Mouse (Mus musculus) spleen, adult 2 months (tissue): ENCODE data around the gene Cep97. TPM values are rescaled to one million over a fixed set of nuclear protein-coding genes. Genes with fewer than 3 reads are reported as not detected.
"Not testable (repeated sequence)": the region's sequence is repeated elsewhere in the genome, so short reads cannot be mapped to it uniquely, and the experiment has no call there.

Experiments used
- DNase-seq, 2 experiments: peaks; one replicate each; pipeline versions ENCODE4 v3.0.0 to v3.0.0-alpha.2; 2012 to 2021; ENCODE audit warnings: low spot score in 2 of 2, low read depth in 1 of 2
- H3K27ac ChIP-seq: fragments of 200-500 bp; 2 replicates; pipeline ENCODE4 v1.5.1; 2012; ENCODE audit warnings: low read length, inconsistent platforms; ENCODE audit not compliant: insufficient read depth
- H3K27me3 ChIP-seq: fragments of 200-500 bp; 2 replicates; pipeline ENCODE4 v1.6.1; 2012; ENCODE audit warnings: mild to moderate bottlenecking, moderate library complexity, low read length, inconsistent platforms; ENCODE audit not compliant: control insufficient read depth, insufficient read depth
- H3K36me3 ChIP-seq: fragments of 200-500 bp; 2 replicates; pipeline ENCODE4 v1.6.1; 2012; ENCODE audit warnings: mild to moderate bottlenecking, low read length, inconsistent platforms; ENCODE audit not compliant: control insufficient read depth, insufficient read depth
- H3K4me1 ChIP-seq: fragments of 200-500 bp; 2 replicates; pipeline ENCODE4 v1.6.1; 2011; ENCODE audit warnings: inconsistent platforms; ENCODE audit not compliant: control insufficient read depth, insufficient read depth, insufficient read length
- H3K4me3 ChIP-seq: fragments of 200-500 bp; 2 replicates; pipeline ENCODE4 v1.5.1; 2011; ENCODE audit warnings: mild to moderate bottlenecking, inconsistent platforms; ENCODE audit not compliant: insufficient read depth, insufficient read length; ENCODE audit errors: extremely low read depth
- CTCF ChIP-seq: fragments of 200-500 bp; IDR thresholded peaks from 2 replicates; pipeline ENCODE4 v1.5.1; 2011; ENCODE audit warnings: mild to moderate bottlenecking, inconsistent platforms; ENCODE audit not compliant: insufficient read depth, insufficient read length, insufficient replicate concordance; ENCODE audit errors: extremely low read depth
- POLR2A ChIP-seq: fragments of 200-500 bp; IDR thresholded peaks from 2 replicates; pipeline ENCODE4 v1.6.1; 2011; ENCODE audit warnings: low read depth, low read length, inconsistent platforms
- WGBS: fragments of 180-500 bp; shearing (Covaris S2); methylation state at CpG from one replicate; pipeline ENCODE4 v1.1.7; 2018; 5-methylcytosine and 5-hydroxymethylcytosine counted together
- polyA plus RNA-seq: library from polyadenylated mRNA; depleted of rRNA; stranded (reverse); fragments of >200 nt; gene quantifications from 2 replicates; pipeline ENCODE4 v1.2.3, GENCODE M21; 2012

Cep97 gene
- polyA plus RNA-seq, 1 experiment = 1.7 TPM

- no peak for TF ChIP-seq POLR2A
- TF ChIP-seq CTCF = no peak
- Histone ChIP-seq H3K4me3 (no peak overlapping the region), H3K4me1 (no peaks in the 10 kb centered on the region)
Observed at GRCm38 (mm10) chr16:55863832-55864231, 70.8 kb downstream of the Cep97 start.

GRCm38 (mm10) chr16:55863149-55863815 lies 71.4 kb downstream of the Cep97 start:
- Histone ChIP-seq H3K27ac (no peak overlapping the region), H3K4me3 (no peak overlapping the region; the same call in 1 of the 2 replicates), H3K36me3 (peaks cover 18% of the 10 kb centered on the region), H3K27me3 (no peaks in the 10 kb centered on the region), H3K4me1 (no peaks in the 10 kb centered on the region)
- 23% methylated on average over 7 of the region's 7 CpGs for WGBS
- peak; percentile 55 to 58 for DNase-seq
- no peak for TF ChIP-seq POLR2A
- peak; percentile 85; the same call in 1 of the 2 replicates for TF ChIP-seq CTCF

More at GRCm38 (mm10) chr16:55863832-55864231, 70.8 kb downstream of the Cep97 start:
- H3K27ac ChIP-seq = no peak overlapping the region
- 76% methylated on average over 4 of the region's 4 CpGs for WGBS
- no peaks in the 10 kb centered on the region for H3K27me3 ChIP-seq
- H3K36me3 ChIP-seq = peaks cover 18% of the 10 kb centered on the region
- DNase-seq = no peak

- WGBS = 94% methylated on average over 3 of the region's 3 CpGs
- Histone ChIP-seq H3K4me1 (no peaks in the 10 kb centered on the region), H3K4me3 (no peak overlapping the region), H3K36me3 (peaks cover 21% of the 10 kb centered on the region), H3K27ac (no peak overlapping the region), H3K27me3 (no peaks in the 10 kb centered on the region)
- no peak for DNase-seq
- TF ChIP-seq POLR2A (no peak), CTCF (no peak)
Observed at GRCm38 (mm10) chr16:55861104-55861503, 73.6 kb downstream of the Cep97 start.

GRCm38 (mm10) chr16:55859421-55859820 lies 75.2 kb downstream of the Cep97 start:
- peaks cover 12% of the 10 kb centered on the region for H3K36me3 ChIP-seq
- not testable (repeated sequence) for DNase-seq, H3K27me3 ChIP-seq, H3K4me1 ChIP-seq, H3K4me3 ChIP-seq, H3K27ac ChIP-seq
- 93% methylated on average over 4 of the region's 4 CpGs for WGBS

- WGBS = 69% methylated on average over 6 of the region's 6 CpGs
- Histone ChIP-seq H3K27me3 (no peaks in the 10 kb centered on the region), H3K27ac (no peak overlapping the region), H3K36me3 (peaks cover 12% of the 10 kb centered on the region), H3K4me1 (no peaks in the 10 kb centered on the region), H3K4me3 (no peak overlapping the region)
- DNase-seq = peak; percentile 41 to 74
- TF ChIP-seq CTCF (peak; percentile 83; the same call in 1 of the 2 replicates), POLR2A (no peak)
Observed at GRCm38 (mm10) chr16:55858465-55858864, 76.2 kb downstream of the Cep97 start.

- H3K4me3 ChIP-seq = no peak overlapping the region
- DNase-seq = peak; percentile 69 to 71
- TF ChIP-seq CTCF (peak; percentile 74; the same call in 1 of the 2 replicates), POLR2A (no peak)
- no peaks in the 10 kb centered on the region for H3K27me3 ChIP-seq
- WGBS = 61% methylated on average over 19 of the region's 19 CpGs
- H3K4me1 ChIP-seq = no peaks in the 10 kb centered on the region
- no peak overlapping the region for H3K27ac ChIP-seq
- H3K36me3 ChIP-seq = peaks cover 12% of the 10 kb centered on the region
Observed at GRCm38 (mm10) chr16:55852943-55853727, 81.5 kb downstream of the Cep97 start.

GRCm38 (mm10) chr16:55852515-55852914 lies 82.1 kb downstream of the Cep97 start:
- no peak for DNase-seq
- no peaks in the 10 kb centered on the region for H3K27me3 ChIP-seq
- WGBS = 87% methylated on average over 4 of the region's 4 CpGs
- TF ChIP-seq CTCF (no peak), POLR2A (no peak)
- no peak overlapping the region for H3K27ac ChIP-seq
- H3K36me3 ChIP-seq = peaks cover 13% of the 10 kb centered on the region
- H3K4me3 ChIP-seq = no peak overlapping the region
- no peaks in the 10 kb centered on the region for H3K4me1 ChIP-seq
